Mouse (Mus musculus) heart, adult 2 months (tissue): Measurements from ENCODE around the gene Idh3g.

Source experiments
- CTCF ChIP-seq: fragments of 200-600 bp; IDR thresholded peaks from 2 replicates; pipeline ENCODE4 v1.8.1; 2022; ENCODE audit warnings: antibody characterized with exemption, mild to moderate bottlenecking, moderate library complexity
- EP300 ChIP-seq: fragments of 200-500 bp; IDR thresholded peaks from 2 replicates; pipeline ENCODE4 v1.6.1; 2011; ENCODE audit warnings: low read depth, low read length, control low read depth; ENCODE audit not compliant: insufficient read depth
- POLR2A ChIP-seq: fragments of 200-500 bp; IDR thresholded peaks from 2 replicates; pipeline ENCODE4 v1.6.1; 2011; ENCODE audit warnings: mild to moderate bottlenecking, low read depth, low read length, control low read depth; ENCODE audit not compliant: insufficient read depth

DNA sequence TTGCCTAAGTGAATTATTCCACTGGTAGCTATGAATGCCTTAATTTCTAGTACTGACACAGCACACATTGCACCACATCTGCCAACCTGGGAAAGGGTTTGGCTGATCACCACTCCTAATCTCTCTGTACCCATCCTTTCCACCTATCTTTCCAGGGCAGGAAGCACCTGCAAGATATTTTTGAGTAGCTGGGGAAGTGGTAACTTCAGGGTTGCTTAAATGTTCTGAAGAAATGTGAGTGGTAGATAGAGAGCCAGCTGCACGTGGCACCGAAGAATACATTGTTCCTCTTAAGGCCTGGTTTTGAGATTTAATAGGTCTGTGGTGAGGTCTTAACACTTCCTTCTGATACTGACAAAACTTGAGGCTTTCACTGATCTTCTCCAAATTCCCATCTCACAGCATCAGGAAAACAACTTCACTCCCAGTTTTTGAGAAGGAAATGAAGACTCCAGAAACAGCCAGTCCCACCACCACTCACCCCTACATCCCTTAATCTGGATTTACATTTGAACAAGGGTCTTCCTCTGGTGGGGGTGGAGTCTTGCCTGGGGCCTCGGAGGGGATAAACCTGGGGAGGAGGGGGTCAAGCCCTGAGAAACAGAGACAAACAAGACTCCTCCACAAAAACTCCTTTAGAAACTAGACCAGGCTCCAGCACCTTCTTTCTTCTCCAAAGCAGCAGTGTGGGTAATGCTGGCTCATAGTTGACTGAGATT is 30.1 kb upstream of the Idh3g start:
- TF ChIP-seq CTCF (no peak), POLR2A (no peak), EP300 (no peak)
